Mouse (Mus musculus): ENCODE data around the gene Krt28.

DNA sequence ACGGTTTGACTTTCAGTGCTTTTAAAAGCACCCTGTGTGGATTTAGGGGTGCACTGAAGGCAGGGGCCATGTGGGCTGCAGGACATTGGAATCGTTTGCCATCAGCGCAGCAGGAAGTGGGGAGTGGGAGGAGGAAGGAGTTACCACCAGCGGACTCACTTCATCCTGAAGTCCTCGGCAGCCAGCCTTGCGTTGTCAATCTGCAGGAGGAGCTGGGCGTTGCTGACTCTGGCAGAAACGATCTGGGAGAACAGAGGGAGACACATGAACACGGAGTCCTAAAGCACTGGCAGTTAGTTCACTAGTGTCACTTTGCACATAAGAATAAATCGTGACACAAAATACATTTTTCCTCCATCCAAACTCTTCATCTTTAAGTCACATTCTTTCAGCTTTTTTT, 45.9 kb upstream of the Krt28 start:
- no peak for TF ChIP-seq TAL1 (IDR thresholded peaks at IDR 0.05; ENCODE audit: low read length)
- TF ChIP-seq GATA1 (IDR thresholded peaks at IDR 0.05; ENCODE audit: low read length), result no peak

Measured in erythroblast, embryonic 14.5 days (primary cell).